Mouse (Mus musculus) adrenal gland, adult (tissue): ENCODE results near the gene Fmnl1.

ENCODE experiments used
- DNase-seq, 2 experiments: peaks; one replicate each; pipeline ENCODE4 v3.0.0; 2022 to 2023; ENCODE audit warnings: low spot score in 1 of 2; ENCODE audit not compliant: inconsistent age in 2 of 2

Gene Fmnl1

GRCm38 (mm10) chr11:103178748-103179147 is 7.8 kb downstream of the Fmnl1 start:
- no peak for DNase-seq

DNA sequence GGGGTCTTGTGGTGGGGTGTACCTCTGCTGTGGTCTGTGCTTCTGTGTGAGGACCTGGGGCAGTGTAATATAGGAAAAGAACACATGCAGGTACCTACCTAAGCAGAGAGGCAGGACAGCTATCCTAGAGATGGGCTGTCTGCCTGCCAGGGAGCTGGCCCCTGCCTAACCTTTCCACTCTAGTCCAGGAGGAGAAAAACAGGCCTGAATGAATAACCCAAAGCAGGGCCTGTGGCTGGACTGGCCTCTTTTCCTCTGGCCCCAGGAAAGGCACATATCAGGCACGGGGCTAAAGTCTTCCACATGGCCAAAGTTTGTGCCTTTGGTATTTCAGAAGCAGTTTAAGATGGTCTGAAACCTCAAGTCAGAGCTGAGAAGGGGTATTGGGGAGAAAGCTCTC is 9.5 kb downstream of the Fmnl1 start:
- no peak for DNase-seq

DNA sequence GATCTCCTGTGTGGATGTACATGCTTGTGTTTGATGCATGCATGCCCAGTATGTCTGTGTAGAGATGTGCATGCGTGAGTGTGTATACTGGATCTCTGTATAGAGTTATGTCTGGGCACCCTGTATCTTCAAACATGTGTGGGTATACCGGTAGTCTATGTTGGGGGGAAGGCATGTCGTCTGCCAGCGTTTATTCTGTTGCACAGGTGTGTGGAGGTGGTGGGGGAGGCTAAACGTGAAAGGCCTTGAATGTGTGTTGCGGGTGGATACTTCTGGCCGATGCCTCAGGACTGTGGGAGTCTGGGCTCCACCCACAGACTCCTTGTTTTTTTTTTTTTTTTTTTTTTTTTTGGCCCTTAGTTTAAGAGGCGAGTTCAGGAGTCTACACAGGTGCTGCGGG is 10.4 kb downstream of the Fmnl1 start:
- DNase-seq: no peak

GRCm38 (mm10) chr11:103181911-103182310 is 11.0 kb downstream of the Fmnl1 start:
- DNase-seq: peak in 1 of 2 experiments; percentile 4

GRCm38 (mm10) chr11:103184891-103185290 is 14.0 kb downstream of the Fmnl1 start:
- peak; percentile 38 to 80 for DNase-seq

- no peak for DNase-seq
These were observed 21.5 kb downstream of the Fmnl1 start for GRCm38 (mm10) chr11:103192230-103192955.

GRCm38 (mm10) chr11:103192956-103193824 is 22.3 kb downstream of the Fmnl1 start:
- DNase-seq: no peak

- no peak for DNase-seq
These were observed 22.9 kb downstream of the Fmnl1 start for GRCm38 (mm10) chr11:103193825-103194168.

GRCm38 (mm10) chr11:103195236-103195635 is 24.3 kb downstream of the Fmnl1 start:
- DNase-seq: no peak

- DNase-seq: no peak
These were observed 24.7 kb downstream of the Fmnl1 start for GRCm38 (mm10) chr11:103195656-103196055.

GRCm38 (mm10) chr11:103197340-103197739 is 26.4 kb downstream of the Fmnl1 start:
- no peak for DNase-seq

GRCm38 (mm10) chr11:103198339-103198738 is 27.4 kb downstream of the Fmnl1 start:
- no peak for DNase-seq

DNA sequence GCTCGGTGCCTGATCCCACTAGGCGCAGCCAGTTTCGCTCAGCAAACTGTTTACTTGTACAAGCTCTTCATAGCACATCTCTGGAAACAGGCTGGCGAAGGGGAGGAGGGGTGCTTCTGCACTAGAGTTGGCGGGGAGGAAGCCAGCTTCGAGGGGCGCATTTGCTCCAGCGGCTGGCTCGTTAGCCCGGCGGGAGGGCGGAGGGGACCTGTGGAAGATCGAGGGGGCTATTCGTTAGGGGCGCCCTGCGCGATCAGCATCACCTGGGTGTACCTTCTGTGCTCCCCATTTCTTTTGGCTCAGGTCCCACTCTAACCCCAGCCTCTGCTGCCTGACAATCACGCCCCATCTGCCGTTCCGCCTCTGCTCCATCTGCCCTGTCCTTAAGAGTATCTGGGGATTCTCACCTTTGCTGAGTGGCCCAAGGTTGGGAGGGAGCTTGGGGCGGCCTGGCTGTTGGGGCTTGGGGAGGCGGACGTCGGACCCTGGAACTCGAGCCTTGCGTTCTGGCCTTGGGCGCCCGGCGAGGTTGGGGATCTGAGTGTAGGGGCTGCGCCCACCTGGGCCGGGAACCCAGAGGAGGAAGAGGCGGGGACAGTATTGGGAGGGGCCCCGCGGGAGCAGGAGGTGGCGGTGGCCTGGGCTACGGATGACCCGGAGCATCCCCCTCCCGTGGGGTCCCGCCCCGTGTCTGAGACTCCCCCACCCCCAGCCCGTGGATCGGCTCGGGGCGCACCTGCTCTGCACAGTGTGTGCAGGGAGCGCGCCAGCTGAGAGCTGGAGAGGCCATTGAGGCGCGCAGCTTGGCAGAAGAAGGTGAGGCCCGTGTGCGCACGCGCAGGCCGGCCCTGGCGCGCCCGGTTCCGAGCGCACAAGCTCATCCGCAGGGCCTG is 28.2 kb downstream of the Fmnl1 start:
- DNase-seq: peak; percentile 68 to 81

GRCm38 (mm10) chr11:103201664-103202063 is 30.8 kb downstream of the Fmnl1 start:
- peak in 1 of 2 experiments; percentile 74 for DNase-seq

GRCm38 (mm10) chr11:103202376-103202775 is 31.5 kb downstream of the Fmnl1 start:
- DNase-seq: no peak

DNA sequence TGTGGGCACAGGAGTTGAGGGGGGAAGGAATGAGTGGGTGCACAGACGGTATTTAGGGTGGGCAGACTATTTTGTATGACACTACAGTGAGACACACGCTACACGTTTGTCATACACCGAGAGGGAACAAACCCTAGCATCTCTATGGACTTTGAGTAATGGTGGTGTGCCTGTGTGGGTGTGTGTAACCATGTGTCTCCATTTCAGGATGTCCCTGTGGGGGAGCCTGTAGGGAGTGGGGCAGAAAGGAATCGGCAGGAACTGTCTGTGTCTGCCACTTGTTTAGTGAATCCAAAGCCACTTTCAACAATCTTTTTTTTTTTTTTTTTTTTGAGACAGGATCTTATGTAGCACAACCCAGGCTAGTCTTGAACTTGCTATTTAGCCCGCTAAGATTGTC is 35.3 kb downstream of the Fmnl1 start:
- DNase-seq: no peak

DNA sequence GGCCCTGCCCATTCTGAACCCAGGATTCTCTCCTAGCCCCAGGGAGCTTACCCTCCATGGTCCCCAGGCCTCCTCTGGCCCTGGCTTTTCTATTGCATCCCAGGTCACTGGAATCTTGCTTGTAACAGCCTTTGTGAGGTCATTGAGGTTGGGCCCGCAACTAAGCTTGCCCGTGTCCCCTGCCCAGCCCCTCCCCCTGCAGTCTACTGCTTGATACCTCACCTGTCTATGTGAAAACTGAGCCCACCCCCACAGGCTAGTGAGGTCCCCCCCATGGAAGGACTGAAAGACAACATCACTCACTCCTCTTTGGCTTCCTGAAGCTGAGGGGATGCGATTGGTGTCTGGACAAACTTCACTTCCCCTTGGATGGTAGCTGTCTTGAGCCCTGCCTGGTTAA is 37.6 kb downstream of the Fmnl1 start, which contains the start of gene 1700023F06Rik:
TSS of gene 1700023F06Rik (minus strand) at position 101 of the 400 bp plus-strand sequence.
- no peak for DNase-seq

DNA sequence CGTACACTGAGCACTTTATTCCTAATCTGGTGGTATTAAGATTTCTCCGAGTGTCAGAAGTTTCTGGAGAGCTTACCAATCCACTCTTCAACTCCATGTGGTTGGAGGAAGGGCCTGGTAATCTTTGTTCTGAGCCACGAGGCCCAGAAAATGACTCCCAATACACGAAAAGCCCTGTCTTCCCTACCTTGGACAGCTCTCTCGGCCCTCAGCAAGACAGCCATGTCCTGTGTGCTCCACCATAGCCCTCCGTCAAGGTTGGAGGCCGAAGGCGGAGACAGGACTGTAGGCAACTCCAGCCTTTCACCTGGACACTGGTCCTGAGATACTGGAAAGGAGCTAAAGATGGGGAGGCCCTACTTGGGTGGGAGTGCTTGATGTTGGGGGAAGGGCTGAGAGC is 39.4 kb downstream of the Fmnl1 start:
- no peak for DNase-seq

DNA sequence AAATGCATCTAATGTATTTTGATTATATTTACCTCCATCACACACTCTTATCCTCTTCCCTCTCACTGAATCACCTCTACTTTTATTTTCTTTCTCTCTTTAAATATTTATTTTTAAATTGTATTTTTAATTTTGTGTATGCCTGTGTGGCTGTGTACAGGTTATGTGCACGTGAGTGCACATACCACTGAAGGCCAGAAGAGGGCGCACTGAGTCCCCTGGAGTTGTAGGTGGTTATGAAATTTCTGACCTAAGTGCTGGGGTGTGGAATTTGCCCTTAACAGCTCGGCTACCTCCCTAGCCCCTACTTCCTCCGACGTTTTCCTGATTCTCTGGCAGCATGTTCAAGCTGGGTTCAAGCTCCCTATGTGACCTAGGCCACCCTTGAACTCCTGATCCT is 42.8 kb downstream of the Fmnl1 start:
- no peak for DNase-seq

DNA sequence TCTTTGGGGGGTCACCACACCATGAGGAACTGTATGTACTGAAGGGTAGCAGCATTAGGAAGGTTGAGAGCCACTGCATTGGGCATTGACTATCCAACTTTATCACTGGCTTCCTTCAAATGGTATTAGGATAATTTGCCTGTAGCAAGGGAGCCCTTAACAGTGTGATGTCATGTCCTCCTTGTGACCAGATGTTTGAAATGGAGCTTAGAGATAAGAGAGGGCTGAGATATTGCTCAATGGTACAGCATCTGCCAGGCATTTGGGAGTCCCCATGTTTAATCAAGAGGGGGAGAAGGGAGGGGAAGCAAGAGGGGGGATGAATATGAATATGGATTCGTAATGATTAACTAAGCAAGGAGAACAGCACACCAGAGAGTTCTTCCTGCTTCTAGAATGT is 44.4 kb downstream of the Fmnl1 start:
- DNase-seq: no peak
